Mouse (Mus musculus) testis, adult 2 months (tissue): Measurements from ENCODE around the gene Cyp2j7.
"Not testable (repeated sequence)": the region's sequence is repeated elsewhere in the genome, so short reads cannot be mapped to it uniquely, and the experiment has no call there.

ENCODE experiments used
- CTCF ChIP-seq: fragments of 200-500 bp; IDR thresholded peaks from 2 replicates; pipeline ENCODE4 v1.5.1; 2012; ENCODE audit warnings: low read depth, mild to moderate bottlenecking, inconsistent platforms, low read length, moderate library complexity; ENCODE audit not compliant: control insufficient read depth, insufficient read depth, insufficient replicate concordance
- POLR2A ChIP-seq: fragments of 200-500 bp; IDR thresholded peaks from 2 replicates; pipeline ENCODE4 v1.6.1; 2012; ENCODE audit warnings: low read depth, mild to moderate bottlenecking, inconsistent platforms, low read length, moderate library complexity; ENCODE audit not compliant: control insufficient read depth

DNA sequence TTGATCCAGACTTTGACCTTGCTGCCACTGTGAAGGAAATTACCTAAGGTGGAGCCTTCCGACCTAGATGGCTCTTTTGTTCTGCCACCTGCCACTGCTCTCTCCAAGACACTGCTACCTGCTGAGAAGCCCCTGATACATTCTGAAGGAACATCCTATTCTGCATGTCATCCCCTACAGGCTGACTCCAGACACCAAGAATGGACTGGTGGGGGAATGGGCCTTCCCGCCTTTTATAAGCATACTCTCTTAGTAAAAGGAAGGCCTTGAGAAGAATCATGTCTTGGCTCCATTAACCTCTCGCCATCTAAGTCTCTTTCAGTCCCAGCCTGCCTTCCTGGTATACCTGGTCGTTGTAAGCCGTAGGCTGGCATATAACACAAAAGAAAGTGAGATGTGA is 47.1 kb downstream of the Cyp2j7 start:
- TF ChIP-seq POLR2A, CTCF: not testable (repeated sequence)
